Mouse (Mus musculus) adrenal gland, adult (tissue): Measurements from ENCODE around the gene Olfr536.
A peak's percentile ranks its signal among the peaks of the same experiment; 100 is the strongest.
"Not testable (repeated sequence)": the region's sequence is repeated elsewhere in the genome, so short reads cannot be mapped to it uniquely, and the experiment has no call there.

ENCODE experiments used
- DNase-seq, 2 experiments: peaks; one replicate each; pipeline ENCODE4 v3.0.0; 2022 to 2023; ENCODE audit warnings: low spot score in 1 of 2; ENCODE audit not compliant: inconsistent age in 2 of 2

The Olfr536 gene

GRCm38 (mm10) chr7:140507346-140508021, at the start of gene Olfr536:
Gene Olfr536 (minus strand): TSS chr7:140507396.
- peak in 1 of 2 experiments; percentile 35 for DNase-seq

DNA sequence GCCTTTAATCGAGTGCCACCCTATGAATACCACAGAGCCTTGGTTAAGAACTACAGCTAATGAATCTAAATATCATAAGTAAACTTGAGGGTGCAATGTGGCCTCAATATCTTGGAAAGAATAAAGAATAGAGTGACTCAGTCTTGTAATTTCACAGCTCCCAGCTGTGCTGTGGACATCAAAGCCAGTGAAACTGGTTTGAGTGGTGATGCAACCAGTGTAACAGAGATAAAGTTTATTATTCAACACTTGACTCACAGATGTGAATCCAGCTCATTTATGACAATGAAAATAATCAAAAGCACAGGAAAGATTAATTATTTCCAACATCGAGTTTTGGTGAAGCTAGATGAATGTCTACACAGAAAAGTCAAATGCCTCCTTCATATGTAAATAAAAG, 32.5 kb upstream of the Olfr536 start:
- no peak for DNase-seq

- no peak for DNase-seq
Observed at GRCm38 (mm10) chr7:140494702-140495101, 12.5 kb downstream of the Olfr536 start.

DNA sequence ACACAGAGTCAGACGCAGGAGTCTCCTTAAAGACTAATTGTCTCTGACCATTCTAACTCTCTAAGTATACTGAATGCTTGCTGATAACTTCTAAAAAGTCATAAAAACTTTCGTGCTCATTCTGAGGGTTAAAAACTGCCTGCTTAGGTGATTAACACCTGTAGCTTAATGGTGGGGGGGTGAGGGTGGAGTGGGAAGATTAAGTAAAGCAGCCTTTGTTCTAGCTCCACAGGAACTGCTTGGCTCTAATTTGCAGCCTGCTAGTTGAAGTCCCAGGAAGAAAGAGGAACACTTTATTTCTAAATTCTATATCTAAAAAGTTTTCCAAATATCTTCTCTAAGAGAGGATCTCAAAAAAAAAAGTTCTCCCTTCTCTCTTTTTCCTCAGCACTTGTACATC, 13.0 kb downstream of the Olfr536 start:
- DNase-seq: no peak

GRCm38 (mm10) chr7:140488981-140489380, 18.2 kb downstream of the Olfr536 start:
- no peak for DNase-seq

- DNase-seq: no peak
Observed at GRCm38 (mm10) chr7:140483916-140484315, 23.3 kb downstream of the Olfr536 start, which contains the start of gene Olfr535. Gene Olfr535 (plus strand): TSS chr7:140484216.

DNA sequence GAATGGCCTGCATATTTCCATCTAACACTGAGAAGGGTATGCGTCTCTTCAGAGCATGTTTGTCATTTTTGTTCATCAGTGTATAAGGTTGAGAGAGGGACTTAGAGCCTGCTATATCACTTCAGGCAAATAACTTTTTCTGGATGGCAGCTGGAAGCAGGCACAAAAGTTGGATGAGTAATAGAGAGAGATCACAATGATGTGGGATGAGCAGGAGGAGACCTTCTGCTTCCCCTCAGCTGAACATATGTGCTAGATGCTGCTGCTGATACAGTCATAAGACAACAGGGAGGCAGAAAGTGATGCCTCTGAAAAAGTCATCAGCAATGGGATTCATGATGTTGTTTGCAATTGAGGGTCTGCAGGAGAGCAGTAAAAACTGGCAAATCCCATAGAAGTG, 28.5 kb downstream of the Olfr536 start:
- DNase-seq: no peak

- DNase-seq: no peak
Observed at GRCm38 (mm10) chr7:140477886-140478285, 29.3 kb downstream of the Olfr536 start.

DNA sequence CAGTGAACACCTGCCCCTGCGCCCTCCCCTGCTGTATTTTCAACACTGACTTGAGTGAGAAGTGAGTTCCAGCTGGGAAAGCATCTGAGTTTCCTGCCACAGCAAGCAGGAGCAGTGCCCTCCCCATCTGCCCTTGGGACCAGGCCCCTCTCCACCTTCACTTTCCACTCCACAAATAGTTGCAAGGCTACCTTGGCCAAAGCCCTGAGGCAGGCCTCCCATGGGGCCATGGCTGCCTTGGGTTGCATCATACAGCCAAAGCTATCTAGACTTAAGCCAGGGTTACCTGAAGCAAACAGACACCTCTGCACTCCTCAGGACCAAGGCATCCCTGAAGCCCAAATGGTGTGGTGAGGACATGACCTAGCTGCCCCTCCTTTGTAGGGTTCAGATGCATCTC, 44.1 kb downstream of the Olfr536 start, which contains the start of gene Olfr533:
TSS of gene Olfr533 (plus strand) at position 301 of the 400 bp plus-strand sequence.
- not testable (repeated sequence) for DNase-seq
